Mouse (Mus musculus) heart, embryonic 10.5 days (tissue): ENCODE measurements around the gene Lhfpl2. TPM values are rescaled to one million over a fixed set of nuclear protein-coding genes. Genes with fewer than 3 reads are reported as not detected.

ENCODE experiments used
- polyA plus RNA-seq: library from polyadenylated mRNA; unstranded; fragments of >200 nt; fragmentation: Nextera tagmentation; extraction: Ambion mirVana; gene quantifications from 2 replicates; pipeline ENCODE4 v1.2.1, GENCODE M21; 2016

The Lhfpl2 gene
- polyA plus RNA-seq, 1 experiment from 2014 or later = 33.6 TPM

Other genes with a start within 250 kb of the Lhfpl2 start
- 25.7 and 26.9 TPM in 2 replicates for gene Scamp1, start 228.1 kb downstream of the Lhfpl2 start, polyA plus RNA-seq